Mouse (Mus musculus) ES-Bruce4 (cell line): ENCODE measurements around the gene Surf6. TPM values are rescaled to one million over a fixed set of nuclear protein-coding genes. Genes with fewer than 3 reads are reported as not detected.
A peak's percentile ranks its signal among the peaks of the same experiment; 100 is the strongest.

Experiments used
- H3K27ac ChIP-seq: 2 replicates; pipeline ENCODE4 v1.5.1; 2012; ENCODE audit warnings: low read length, inconsistent platforms; ENCODE audit not compliant: insufficient read depth
- H3K27me3 ChIP-seq: 2 replicates; pipeline ENCODE4 v1.6.1; 2012; ENCODE audit warnings: mild to moderate bottlenecking, low read length, inconsistent platforms; ENCODE audit not compliant: control insufficient read depth, poor library complexity, insufficient read depth, severe bottlenecking
- H3K36me3 ChIP-seq: 2 replicates; pipeline ENCODE4 v1.6.1; 2012; ENCODE audit warnings: inconsistent platforms, mild to moderate bottlenecking, low read length, moderate library complexity; ENCODE audit not compliant: control insufficient read depth, poor library complexity, insufficient read depth, severe bottlenecking
- H3K4me1 ChIP-seq: one replicate; pipeline ENCODE4 v1.8.1; 2011; ENCODE audit warnings: low read length; ENCODE audit not compliant: control insufficient read depth, insufficient read depth
- H3K4me3 ChIP-seq: 2 replicates; pipeline ENCODE4 v1.5.1; 2011; ENCODE audit warnings: low read depth, mild to moderate bottlenecking, low read length
- H3K9ac ChIP-seq: 2 replicates; pipeline ENCODE4 v1.6.1; 2012; ENCODE audit warnings: low read depth, mild to moderate bottlenecking, inconsistent platforms; ENCODE audit not compliant: poor library complexity, severe bottlenecking
- H3K9me3 ChIP-seq: replicated peaks from 2 replicates; pipeline ENCODE4 v1.6.1; 2012; ENCODE audit warnings: mild to moderate bottlenecking, low read length, inconsistent platforms; ENCODE audit not compliant: control insufficient read depth, poor library complexity, insufficient read depth, severe bottlenecking
- CTCF ChIP-seq: IDR thresholded peaks from one replicate; pipeline ENCODE4 v1.8.1; 2011; ENCODE audit warnings: low read depth, low read length
- EP300 ChIP-seq: IDR thresholded peaks from 2 replicates; pipeline ENCODE4 v1.6.1; 2011; ENCODE audit warnings: low read depth, low read length; ENCODE audit not compliant: insufficient read depth
- POLR2A ChIP-seq: IDR thresholded peaks from one replicate; pipeline ENCODE4 v1.8.1; 2011; ENCODE audit warnings: low read length; ENCODE audit not compliant: insufficient read depth
- polyA plus RNA-seq: library from polyadenylated mRNA; stranded (reverse); fragments of >200 nt; gene quantifications from 2 replicates; pipeline ENCODE4 v1.2.4, GENCODE M21; 2011; ENCODE audit warnings: low read depth; ENCODE audit not compliant: missing spikeins, insufficient read depth, insufficient read length

Gene Surf6
- polyA plus RNA-seq, 1 experiment: 48.5 TPM

DNA sequence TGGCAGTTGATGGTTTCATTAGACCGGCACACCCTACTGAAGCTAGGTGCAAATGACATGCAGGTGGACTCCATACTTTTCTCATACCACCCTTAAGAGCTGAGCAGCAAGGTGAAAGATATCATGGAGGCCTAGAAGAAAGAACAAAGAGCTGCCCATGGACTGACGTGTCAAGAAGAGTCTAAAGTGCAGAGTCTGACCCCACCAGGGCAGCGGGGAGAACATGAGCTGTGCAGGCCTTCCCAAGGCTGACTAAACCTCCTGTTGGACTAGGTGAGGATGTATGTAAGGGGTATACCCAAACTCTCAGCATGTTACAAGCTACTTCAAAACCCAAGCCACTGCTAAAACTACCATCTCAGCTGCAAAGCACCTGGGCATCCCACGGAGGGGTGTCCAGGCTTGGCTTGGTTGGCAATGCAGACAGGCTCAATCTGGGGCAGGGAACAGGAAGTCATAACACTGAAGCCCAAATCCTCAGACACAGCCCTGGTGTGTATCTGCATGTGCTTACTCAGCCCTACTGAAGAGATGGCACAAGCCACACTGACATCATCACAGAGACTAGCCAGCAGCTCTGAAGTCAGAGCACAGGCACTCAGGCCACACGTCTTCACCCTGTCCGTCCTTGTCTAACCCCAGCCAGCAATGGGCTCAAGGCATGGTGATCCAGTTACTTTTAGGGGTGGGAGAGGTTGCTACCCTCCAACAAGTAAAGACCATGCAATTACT lies 25.2 kb upstream of the Surf6 start:
- Histone ChIP-seq H3K27ac (no peak overlapping the region), H3K9ac (no peak overlapping the region), H3K4me3 (no peak overlapping the region), H3K9me3 (no peaks in the 10 kb centered on the region), H3K27me3 (no peaks in the 10 kb centered on the region), H3K36me3 (peaks cover 17% of the 10 kb centered on the region), H3K4me1 (no peaks in the 10 kb centered on the region)
- TF ChIP-seq POLR2A: no peak
- TF ChIP-seq CTCF: no peak
- TF ChIP-seq EP300: no peak

DNA sequence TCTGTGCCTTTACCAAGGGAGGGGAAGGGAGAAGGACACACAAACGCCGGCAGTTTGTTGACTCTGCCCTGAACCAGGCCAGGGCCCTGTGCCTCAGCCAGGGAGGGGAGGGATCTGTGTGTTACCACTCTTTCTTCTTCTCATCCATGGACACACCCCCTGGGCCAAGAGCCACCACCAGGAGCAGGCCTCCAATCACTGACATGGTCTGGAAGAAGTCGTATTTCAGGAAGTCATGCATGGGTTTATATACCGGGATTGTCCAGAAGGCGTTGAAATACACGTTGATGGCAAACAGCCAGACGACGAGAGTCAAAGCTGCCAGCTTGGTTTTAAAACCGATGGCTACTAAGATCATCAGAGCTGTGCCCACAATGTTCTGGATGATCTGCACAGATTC lies 19.1 kb upstream of the Surf6 start:
- no peak for TF ChIP-seq EP300
- no peak for TF ChIP-seq POLR2A
- TF ChIP-seq CTCF: no peak
- Histone ChIP-seq H3K4me1 (no peaks in the 10 kb centered on the region), H3K4me3 (no peak overlapping the region), H3K36me3 (peaks cover 54% of the 10 kb centered on the region), H3K9ac (no peak overlapping the region), H3K27me3 (no peaks in the 10 kb centered on the region), H3K27ac (no peak overlapping the region), H3K9me3 (no peaks in the 10 kb centered on the region)

DNA sequence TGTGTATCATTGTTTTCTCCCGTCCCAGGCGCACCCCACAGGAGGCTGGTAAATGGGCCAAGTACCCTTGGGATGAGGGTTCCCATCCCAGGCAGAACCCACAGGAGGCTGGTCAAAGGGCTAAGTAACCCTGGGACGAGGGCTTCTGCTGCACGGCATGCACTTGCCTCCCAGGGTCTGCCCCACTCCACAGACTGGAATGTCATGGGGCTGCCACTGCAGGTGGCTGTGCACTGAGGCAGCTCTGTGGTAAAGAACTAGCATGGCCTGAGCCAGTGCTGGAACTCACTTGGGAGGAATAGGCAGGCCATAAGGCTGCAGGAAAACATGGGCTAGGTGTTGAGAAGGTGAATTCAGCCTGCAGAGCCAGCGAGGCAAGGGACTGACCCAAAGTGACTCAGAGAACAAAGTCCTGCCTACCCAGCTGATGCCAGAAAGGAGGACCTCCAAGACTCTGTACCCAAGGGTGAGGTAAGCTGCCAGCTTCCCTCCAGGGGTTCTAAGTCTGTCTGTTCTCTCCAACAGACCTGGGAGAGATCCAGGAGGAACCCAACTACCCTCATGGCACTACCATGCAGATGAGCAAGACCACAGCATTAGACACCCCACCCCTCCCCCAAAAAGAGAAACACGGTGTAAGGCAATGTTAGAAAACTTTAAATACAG lies 17.6 kb upstream of the Surf6 start:
- no peaks in the 10 kb centered on the region for H3K9me3 ChIP-seq
- H3K9ac ChIP-seq: no peak overlapping the region
- no peaks in the 10 kb centered on the region for H3K4me1 ChIP-seq
- no peak for TF ChIP-seq EP300
- no peak for TF ChIP-seq CTCF
- H3K27me3 ChIP-seq: no peaks in the 10 kb centered on the region
- H3K4me3 ChIP-seq: no peak overlapping the region
- no peak overlapping the region for H3K27ac ChIP-seq
- peaks cover 47% of the 10 kb centered on the region for H3K36me3 ChIP-seq

DNA sequence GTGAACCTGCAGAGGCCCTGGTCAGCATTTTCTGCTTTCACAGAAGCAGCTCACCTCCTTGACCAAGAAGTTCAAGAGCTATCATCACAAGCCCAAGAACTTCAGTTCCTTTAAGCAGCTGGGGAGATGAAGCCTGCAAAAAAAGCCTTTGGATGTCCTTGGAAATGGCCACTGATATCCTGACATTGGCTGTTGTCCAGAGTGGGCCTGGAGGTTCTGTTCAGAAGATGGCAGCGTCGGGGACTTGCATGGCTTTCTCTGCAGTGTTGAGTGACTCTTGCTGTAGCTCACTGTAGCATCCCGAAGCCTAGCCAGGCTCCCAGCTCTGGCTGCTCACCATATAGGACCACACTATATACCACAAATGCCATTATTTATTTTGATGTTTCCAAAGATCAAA lies 17.0 kb upstream of the Surf6 start:
- no peak overlapping the region for H3K27ac ChIP-seq
- H3K9me3 ChIP-seq: no peaks in the 10 kb centered on the region
- H3K4me3 ChIP-seq: no peak overlapping the region
- peaks cover 47% of the 10 kb centered on the region for H3K36me3 ChIP-seq
- H3K27me3 ChIP-seq: no peaks in the 10 kb centered on the region
- TF ChIP-seq EP300: no peak
- TF ChIP-seq CTCF: no peak
- TF ChIP-seq POLR2A: no peak
- H3K4me1 ChIP-seq: no peaks in the 10 kb centered on the region
- H3K9ac ChIP-seq: no peak overlapping the region

DNA sequence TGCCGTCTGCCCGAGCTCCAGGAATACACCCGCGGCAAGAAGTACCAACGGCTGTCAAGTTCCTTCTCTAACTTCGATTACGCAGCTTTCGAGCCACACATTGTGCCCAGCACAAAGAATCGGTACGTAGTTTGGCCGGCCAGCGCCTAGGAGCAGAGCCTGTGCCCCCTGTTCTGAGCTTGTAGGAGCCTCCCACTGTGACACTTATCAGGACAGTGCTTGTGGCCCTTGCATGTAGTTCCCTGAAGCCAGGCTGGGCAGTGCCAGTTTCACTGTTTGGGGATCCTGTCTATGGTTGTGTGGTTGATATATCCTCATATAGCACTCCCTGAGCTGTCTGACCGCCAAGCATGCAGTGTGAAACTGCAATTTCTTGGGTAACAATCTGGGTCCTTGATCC lies 14.1 kb upstream of the Surf6 start:
- Histone ChIP-seq H3K4me1 (no peaks in the 10 kb centered on the region), H3K9me3 (no peaks in the 10 kb centered on the region), H3K36me3 (peaks cover 53% of the 10 kb centered on the region), H3K27ac (no peak overlapping the region), H3K4me3 (peak overlapping the region; percentile 83), H3K27me3 (no peaks in the 10 kb centered on the region), H3K9ac (peak overlapping the region; percentile 43)
- TF ChIP-seq CTCF: no peak
- TF ChIP-seq EP300: no peak
- TF ChIP-seq POLR2A: no peak

DNA sequence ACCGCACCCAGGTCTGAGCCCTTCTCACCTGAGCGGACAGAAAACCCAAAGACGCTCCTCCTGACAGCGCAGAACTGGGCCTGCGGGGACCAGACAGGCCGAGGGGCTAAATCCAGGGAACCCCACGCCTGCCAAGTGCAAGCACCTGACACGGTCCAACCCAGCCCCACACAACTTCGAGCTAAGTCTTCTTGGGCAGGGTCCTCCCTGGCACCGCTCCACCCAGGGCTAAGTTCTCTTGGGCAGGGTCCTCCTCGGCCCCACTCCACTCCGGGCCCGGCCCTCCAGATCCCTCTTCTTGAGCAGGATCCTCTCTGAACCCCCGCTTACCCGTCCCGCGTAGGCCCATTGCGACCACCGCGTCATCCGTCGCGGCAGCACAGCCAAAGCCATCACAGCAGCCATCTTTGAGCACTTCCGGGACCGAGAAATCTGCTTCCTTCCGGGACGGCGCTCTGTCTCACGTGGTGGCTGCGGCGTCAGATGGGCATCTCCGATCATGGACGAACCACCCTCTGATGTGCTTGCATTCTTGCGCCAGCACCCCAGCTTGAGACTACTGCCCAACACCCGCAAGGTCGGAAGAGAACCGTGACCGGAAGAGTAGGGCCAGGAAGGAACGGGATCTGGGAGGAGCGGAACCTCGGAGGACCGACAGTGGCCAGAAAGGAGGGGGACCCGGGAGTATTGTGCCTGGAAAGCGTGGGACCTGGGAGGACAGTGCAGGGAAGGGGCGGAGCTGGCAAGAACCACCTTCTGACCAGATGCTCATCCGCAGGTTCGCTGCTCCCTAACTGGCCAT lies 13.4 kb upstream of the Surf6 start, which contains the start of the genes Surf2 and Surf1:
Gene Surf2 (plus strand): TSS at position 441 of the 802 bp plus-strand sequence.
Gene Surf1 (minus strand): TSS at position 604 of the 802 bp plus-strand sequence.
- H3K4me1 ChIP-seq: no peaks in the 10 kb centered on the region
- TF ChIP-seq EP300 (no peak), CTCF (no peak), POLR2A (peak; percentile 84)
- no peak within 1 kb of the TSS for H3K27ac ChIP-seq

More for the DNA sequence above, 13.4 kb upstream of the Surf6 start, which contains the start of the genes Surf2 and Surf1:
- no peaks in the 10 kb centered on the region for H3K27me3 ChIP-seq
- peak within 1 kb of the TSS; percentile 43 for H3K9ac ChIP-seq
- peak within 1 kb of the TSS; percentile 83 for H3K4me3 ChIP-seq
- peaks cover 56% of the 10 kb centered on the region for H3K36me3 ChIP-seq
- no peaks in the 10 kb centered on the region for H3K9me3 ChIP-seq
